Mouse (Mus musculus): ENCODE measurements at regions not wholly inside any gene's neighbourhood (a gene's known extent, or its start where the extent isn't known, plus 50 kb on each side); places are given as distances from the start of the nearest gene placed in this dataset.

GRCm38 (mm10) chr9:41614002-41614401, 452.5 kb upstream of the Ubash3b start:
- no peak for TF ChIP-seq POLR2A (IDR thresholded peaks at IDR 0.05; ENCODE audit: borderline replicate concordance, control insufficient read depth, low read depth, low read length)
- TF ChIP-seq CTCF (IDR thresholded peaks at IDR 0.05; ENCODE audit: control insufficient read depth, insufficient read depth, low read length): no peak
